Mouse (Mus musculus) midbrain, postnatal 0 days (tissue): ENCODE results near the gene Lhx6. TPM values are rescaled to one million over a fixed set of nuclear protein-coding genes. Genes with fewer than 3 reads are reported as not detected.

Experiments used
- ATAC-seq: fragments of 200-750 bp; cut with Nextera tagmentation; 2 replicates; pipeline ENCODE4 v1.8.0; 2017; ENCODE audit warnings: moderate number of reproducible peaks, mild to moderate bottlenecking, moderate TSS enrichment, moderate library complexity; ENCODE audit not compliant: low FRiP score
- DNase-seq: peaks from one replicate; pipeline ENCODE4 v3.0.0-alpha.2; 2015; ENCODE audit warnings: low spot score
- H3K27ac ChIP-seq: fragments of 300-500 bp; sonication (generic); 2 replicates; pipeline ENCODE4 v1.5.1; 2014; ENCODE audit warnings: low read depth, mild to moderate bottlenecking, low read length, mixed read lengths
- H3K27me3 ChIP-seq: fragments of 300-500 bp; sonication (generic); 2 replicates; pipeline ENCODE4 v1.6.1; 2014; ENCODE audit warnings: low read length, control low read depth, mixed read lengths; ENCODE audit not compliant: insufficient read depth
- H3K36me3 ChIP-seq: fragments of 300-500 bp; sonication (generic); 2 replicates; pipeline ENCODE4 v1.6.1; 2014; ENCODE audit warnings: low read length, control low read depth, mixed read lengths; ENCODE audit not compliant: insufficient read depth
- H3K4me1 ChIP-seq: fragments of 300-500 bp; sonication (generic); 2 replicates; pipeline ENCODE4 v1.6.1; 2014; ENCODE audit warnings: mild to moderate bottlenecking, control low read depth, antibody characterized with exemption, low read length, mixed read lengths; ENCODE audit not compliant: insufficient read depth
- H3K4me2 ChIP-seq: fragments of 300-500 bp; sonication (generic); 2 replicates; pipeline ENCODE4 v1.6.1; 2014; ENCODE audit warnings: low read depth, mild to moderate bottlenecking, low read length, mixed read lengths; ENCODE audit not compliant: poor library complexity, severe bottlenecking
- H3K4me3 ChIP-seq: fragments of 300-500 bp; sonication (generic); 2 replicates; pipeline ENCODE4 v1.5.1; 2014; ENCODE audit warnings: low read depth, mild to moderate bottlenecking, low read length, moderate library complexity
- H3K9ac ChIP-seq: fragments of 300-500 bp; sonication (generic); replicated peaks from 2 replicates; pipeline ENCODE4 v1.6.1; 2014; ENCODE audit warnings: mild to moderate bottlenecking, low read length, moderate library complexity, mixed read lengths; ENCODE audit not compliant: poor library complexity, severe bottlenecking
- H3K9me3 ChIP-seq: fragments of 300-500 bp; sonication (generic); 2 replicates; pipeline ENCODE4 v1.6.1; 2016; ENCODE audit warnings: low read length, control low read depth
- CTCF ChIP-seq: IDR thresholded peaks from 2 replicates; pipeline ENCODE4 v1.5.1; 2016; ENCODE audit warnings: antibody characterized with exemption, mild to moderate bottlenecking
- WGBS: fragments of 180-500 bp; shearing (Covaris S2); extraction: QIAGEN DNeasy Blood & Tissue Kit; methylation state at CpG from one replicate; pipeline ENCODE4 v1.1.7; 2014; 5-methylcytosine and 5-hydroxymethylcytosine counted together
- polyA plus RNA-seq: library from polyadenylated mRNA; unstranded; fragments of >200 nt; fragmentation: Nextera tagmentation; extraction: Ambion mirVana; gene quantifications from 2 replicates; pipeline ENCODE4 v1.2.1, GENCODE M21; 2015
- total RNA-seq: library from RNA; depleted of rRNA; stranded (reverse); fragments of >200 nt; gene quantifications from 2 replicates; pipeline ENCODE4 v1.2.3, GENCODE M21; 2014

Gene Lhx6
- total and polyA plus RNA-seq, 2 experiments from 2014 or later: 0.60 to 2.5 TPM

GRCm38 (mm10) chr2:36104436-36104955 is 712 bp downstream of the Lhx6 start:
- Histone ChIP-seq H3K4me3 (peak overlapping the region; percentile 29), H3K27me3 (peaks cover 80% of the 10 kb centered on the region), H3K9me3 (no peaks in the 10 kb centered on the region), H3K9ac (no peak overlapping the region), H3K4me2 (peak overlapping the region; percentile 50), H3K4me1 (no peaks in the 10 kb centered on the region), H3K27ac (no peak overlapping the region), H3K36me3 (no peaks in the 10 kb centered on the region)
- no peak for TF ChIP-seq CTCF
- no peak for DNase-seq
- ATAC-seq: no peak
- under 1% methylated on average over 32 of the region's 32 CpGs for WGBS

- H3K4me1 ChIP-seq: no peaks in the 10 kb centered on the region
- DNase-seq (no peak), ATAC-seq (no peak)
- no peak for TF ChIP-seq CTCF
- no peaks in the 10 kb centered on the region for H3K36me3 ChIP-seq
- H3K9me3 ChIP-seq: no peaks in the 10 kb centered on the region
- under 1% methylated on average over 37 of the region's 38 CpGs for WGBS
- peak overlapping the region; percentile 31 for H3K4me2 ChIP-seq
- H3K4me3 ChIP-seq: peak overlapping the region; percentile 16; the same call in 1 of the 2 replicates
- no peak overlapping the region for H3K27ac ChIP-seq
- H3K27me3 ChIP-seq: peaks cover 80% of the 10 kb centered on the region
- H3K9ac ChIP-seq: no peak overlapping the region
Observed at GRCm38 (mm10) chr2:36103555-36104367, 1.4 kb downstream of the Lhx6 start.

GRCm38 (mm10) chr2:36103069-36103554 is 2.1 kb downstream of the Lhx6 start:
- Histone ChIP-seq H3K27ac (no peak overlapping the region), H3K36me3 (no peaks in the 10 kb centered on the region), H3K9ac (no peak overlapping the region), H3K9me3 (no peaks in the 10 kb centered on the region), H3K4me3 (peak overlapping the region; percentile 6; the same call in 1 of the 2 replicates), H3K4me1 (no peaks in the 10 kb centered on the region), H3K27me3 (peaks cover 86% of the 10 kb centered on the region), H3K4me2 (peak overlapping the region; percentile 31; the same call in 1 of the 2 replicates)
- 3% methylated on average over 21 of the region's 21 CpGs for WGBS
- ATAC-seq (no peak), DNase-seq (no peak)
- no peak for TF ChIP-seq CTCF

GRCm38 (mm10) chr2:36102559-36102946 is 2.7 kb downstream of the Lhx6 start:
- Histone ChIP-seq H3K36me3 (no peaks in the 10 kb centered on the region), H3K4me2 (0 out of 2 replicates have a peak overlapping the region, but pooled peaks have one; percentile 6), H3K4me1 (no peaks in the 10 kb centered on the region), H3K27me3 (peaks cover 86% of the 10 kb centered on the region), H3K9ac (no peak overlapping the region), H3K27ac (no peak overlapping the region), H3K4me3 (peak overlapping the region; percentile 6; the same call in 1 of the 2 replicates), H3K9me3 (no peaks in the 10 kb centered on the region)
- DNase-seq (no peak), ATAC-seq (peak; percentile 35; the same call in 1 of the 2 replicates)
- no peak for TF ChIP-seq CTCF
- WGBS: 8% methylated on average over 21 of the region's 21 CpGs

GRCm38 (mm10) chr2:36101866-36102558 is 3.2 kb downstream of the Lhx6 start:
- H3K27ac ChIP-seq: no peak overlapping the region
- no peak overlapping the region for H3K4me3 ChIP-seq
- peaks cover 87% of the 10 kb centered on the region for H3K27me3 ChIP-seq
- TF ChIP-seq CTCF: no peak
- H3K9me3 ChIP-seq: no peaks in the 10 kb centered on the region
- no peaks in the 10 kb centered on the region for H3K4me1 ChIP-seq
- no peak overlapping the region for H3K9ac ChIP-seq
- WGBS: 7% methylated on average over 28 of the region's 28 CpGs
- H3K4me2 ChIP-seq: no peak overlapping the region
- DNase-seq: no peak
- H3K36me3 ChIP-seq: no peaks in the 10 kb centered on the region
- no peak for ATAC-seq
